Mouse (Mus musculus) CH12.LX (cell line): ENCODE results near the gene Clock.

Experiments
- CHD2 ChIP-seq: IDR thresholded peaks from 2 replicates; pipeline ENCODE4 v1.6.1; 2011; ENCODE audit warnings: low read length, improper control_type of control experiment
- CTCF ChIP-seq, 2 experiments: IDR thresholded peaks in 1 of 2; conservative IDR thresholded peaks in 1 of 2; 2 replicates each; pipeline ENCODE4 v1.5.1; 2011 to 2012; ENCODE audit warnings: low read depth in 2 of 2, low read length in 2 of 2, improper control_type of control experiment in 1 of 2, inconsistent platforms in 1 of 2, mild to moderate bottlenecking in 1 of 2, moderate library complexity in 1 of 2
- KAT2A ChIP-seq: IDR thresholded peaks from 2 replicates; pipeline ENCODE4 v1.6.1; 2012; ENCODE audit warnings: low read length, improper control_type of control experiment, inconsistent platforms; ENCODE audit not compliant: insufficient replicate concordance
- MAX ChIP-seq: IDR thresholded peaks from 2 replicates; pipeline ENCODE4 v1.6.1; 2011; ENCODE audit warnings: low read length, improper control_type of control experiment
- POLR2A ChIP-seq: IDR thresholded peaks from 2 replicates; pipeline ENCODE4 v1.6.1; 2011; ENCODE audit warnings: low read depth, mild to moderate bottlenecking, improper control_type of control experiment, low read length
- SIN3A ChIP-seq: IDR thresholded peaks from 2 replicates; pipeline ENCODE4 v1.6.1; 2012; ENCODE audit warnings: low read length, improper control_type of control experiment, inconsistent platforms
- TCF12 ChIP-seq: IDR thresholded peaks from 2 replicates; pipeline ENCODE4 v1.6.1; 2014; ENCODE audit warnings: low read depth, mild to moderate bottlenecking, inconsistent platforms, low read length, improper control_type of control experiment

GRCm38 (mm10) chr5:76351537-76351936, 46.9 kb upstream of the Clock start:
- no peak for TF ChIP-seq CTCF (conservative IDR thresholded peaks at IDR 0.05 in 1 of 2, IDR thresholded peaks at IDR 0.05 in 1 of 2; ENCODE audit: low read depth in 2 of 2, low read length in 2 of 2)
- no peak for TF ChIP-seq SIN3A
- no peak for TF ChIP-seq KAT2A
- no peak for TF ChIP-seq MAX
- TF ChIP-seq POLR2A = no peak
- TF ChIP-seq TCF12 = no peak
- TF ChIP-seq CHD2 = no peak
